Mouse (Mus musculus) midbrain, embryonic 11.5 days (tissue): ENCODE results near the gene Mn1. TPM values are rescaled to one million over a fixed set of nuclear protein-coding genes. Genes with fewer than 3 reads are reported as not detected.

Source experiments
- ATAC-seq: fragments of 200-750 bp; cut with Nextera tagmentation; 2 replicates; pipeline ENCODE4 v1.8.0; 2017; ENCODE audit warnings: moderate TSS enrichment, moderate library complexity; ENCODE audit not compliant: low FRiP score
- DNase-seq: peaks from one replicate; pipeline ENCODE4 v3.0.0; 2015; ENCODE audit warnings: low spot score; ENCODE audit errors: missing footprints
- H3K27ac ChIP-seq: fragments of 300-500 bp; sonication (generic); 2 replicates; pipeline ENCODE4 v1.5.1; 2014; ENCODE audit warnings: low read depth, low read length
- H3K27me3 ChIP-seq: fragments of 300-500 bp; sonication (generic); 2 replicates; pipeline ENCODE4 v1.6.1; 2014; ENCODE audit warnings: mild to moderate bottlenecking, low read length, moderate library complexity, mixed read lengths; ENCODE audit not compliant: control insufficient read depth, insufficient read depth
- H3K36me3 ChIP-seq: fragments of 300-500 bp; sonication (generic); 2 replicates; pipeline ENCODE4 v1.6.1; 2014; ENCODE audit warnings: mild to moderate bottlenecking, low read length, moderate library complexity, mixed read lengths; ENCODE audit not compliant: control insufficient read depth, insufficient read depth
- H3K4me1 ChIP-seq: fragments of 300-500 bp; sonication (generic); 2 replicates; pipeline ENCODE4 v1.6.1; 2014; ENCODE audit warnings: low read length; ENCODE audit not compliant: control insufficient read depth, insufficient read depth
- H3K4me2 ChIP-seq: fragments of 300-500 bp; sonication (generic); 2 replicates; pipeline ENCODE4 v1.6.1; 2014; ENCODE audit warnings: mild to moderate bottlenecking, moderate library complexity
- H3K4me3 ChIP-seq: fragments of 300-500 bp; sonication (generic); 2 replicates; pipeline ENCODE4 v1.5.1; 2014; ENCODE audit warnings: low read depth, low read length
- H3K9ac ChIP-seq: fragments of 300-500 bp; sonication (generic); 2 replicates; pipeline ENCODE4 v1.6.1; 2014; ENCODE audit warnings: low read length
- H3K9me3 ChIP-seq: fragments of 300-500 bp; sonication (generic); 2 replicates; pipeline ENCODE4 v1.6.1; 2016; ENCODE audit warnings: low read length; ENCODE audit not compliant: control insufficient read depth
- WGBS: fragments of 180-500 bp; shearing (Covaris S2); extraction: QIAGEN DNeasy Blood & Tissue Kit; methylation state at CpG from one replicate; pipeline ENCODE4 v1.1.7; 2014; 5-methylcytosine and 5-hydroxymethylcytosine counted together
- polyA plus RNA-seq: library from polyadenylated mRNA; unstranded; fragments of >200 nt; fragmentation: Nextera tagmentation; extraction: Ambion mirVana; gene quantifications from 2 replicates; pipeline ENCODE4 v1.2.1, GENCODE M21; 2014

Gene Mn1
- polyA plus RNA-seq, 1 experiment from 2014 or later = 46.2 TPM

GRCm38 (mm10) chr5:111454240-111454639 lies 37.1 kb downstream of the Mn1 start:
- Histone ChIP-seq H3K27me3 (no peaks in the 10 kb centered on the region), H3K4me2 (no peak overlapping the region), H3K36me3 (peaks cover 26% of the 10 kb centered on the region), H3K27ac (no peak overlapping the region), H3K9ac (no peak overlapping the region), H3K4me1 (peaks cover under 1% of the 10 kb centered on the region; the same call in 1 of the 2 replicates), H3K4me3 (no peak overlapping the region), H3K9me3 (no peaks in the 10 kb centered on the region)
- WGBS = 89% methylated on average over 5 of the region's 5 CpGs
- DNase-seq (no peak), ATAC-seq (no peak)

- H3K36me3 ChIP-seq = peaks cover 26% of the 10 kb centered on the region
- 94% methylated on average over 6 of the region's 6 CpGs for WGBS
- no peak overlapping the region for H3K27ac ChIP-seq
- DNase-seq (no peak), ATAC-seq (no peak)
- H3K9me3 ChIP-seq = no peaks in the 10 kb centered on the region
- no peaks in the 10 kb centered on the region for H3K4me1 ChIP-seq
- no peak overlapping the region for H3K4me3 ChIP-seq
- no peaks in the 10 kb centered on the region for H3K27me3 ChIP-seq
- H3K4me2 ChIP-seq = no peak overlapping the region
- no peak overlapping the region for H3K9ac ChIP-seq
Measured at GRCm38 (mm10) chr5:111454876-111455275, 37.7 kb downstream of the Mn1 start.

- WGBS = 90% methylated on average over 6 of the region's 6 CpGs
- H3K36me3 ChIP-seq = peaks cover 26% of the 10 kb centered on the region
- no peaks in the 10 kb centered on the region for H3K9me3 ChIP-seq
- ATAC-seq (no peak), DNase-seq (no peak)
- no peak overlapping the region for H3K4me2 ChIP-seq
- H3K27me3 ChIP-seq = no peaks in the 10 kb centered on the region
- no peaks in the 10 kb centered on the region for H3K4me1 ChIP-seq
- no peak overlapping the region for H3K4me3 ChIP-seq
- no peak overlapping the region for H3K9ac ChIP-seq
- no peak overlapping the region for H3K27ac ChIP-seq
Measured at GRCm38 (mm10) chr5:111458675-111459074, 41.5 kb downstream of the Mn1 start.

GRCm38 (mm10) chr5:111465811-111466299 lies 48.7 kb downstream of the Mn1 start:
- H3K9ac ChIP-seq = no peak overlapping the region

GRCm38 (mm10) chr5:111466429-111466828 lies 49.3 kb downstream of the Mn1 start:
- H3K27ac ChIP-seq = no peak overlapping the region
- H3K27me3 ChIP-seq = no peaks in the 10 kb centered on the region
- no peak overlapping the region for H3K4me2 ChIP-seq
- ATAC-seq = no peak
- 78% methylated on average over 9 of the region's 9 CpGs for WGBS
- H3K4me1 ChIP-seq = no peaks in the 10 kb centered on the region
- H3K9ac ChIP-seq = no peak overlapping the region
- no peak overlapping the region for H3K4me3 ChIP-seq
- H3K9me3 ChIP-seq = no peaks in the 10 kb centered on the region
- DNase-seq = no peak
- no peaks in the 10 kb centered on the region for H3K36me3 ChIP-seq

More at GRCm38 (mm10) chr5:111465811-111466299, 48.7 kb downstream of the Mn1 start:
- no peak for DNase-seq
- WGBS = 69% methylated on average over 11 of the region's 11 CpGs
- 0 out of 2 replicates have a peak, but pooled peaks have one; percentile 50 for ATAC-seq
- Histone ChIP-seq H3K4me1 (no peaks in the 10 kb centered on the region), H3K27ac (no peak overlapping the region), H3K4me2 (no peak overlapping the region), H3K27me3 (no peaks in the 10 kb centered on the region), H3K9me3 (no peaks in the 10 kb centered on the region), H3K36me3 (no peaks in the 10 kb centered on the region), H3K4me3 (no peak overlapping the region)

GRCm38 (mm10) chr5:111467699-111468098 lies 50.5 kb downstream of the Mn1 start:
- no peaks in the 10 kb centered on the region for H3K27me3 ChIP-seq
- ATAC-seq (no peak), DNase-seq (no peak)
- H3K9me3 ChIP-seq = no peaks in the 10 kb centered on the region
- no peaks in the 10 kb centered on the region for H3K36me3 ChIP-seq
- no peak overlapping the region for H3K4me3 ChIP-seq
- H3K9ac ChIP-seq = no peak overlapping the region
- no peaks in the 10 kb centered on the region for H3K4me1 ChIP-seq
- no peak overlapping the region for H3K4me2 ChIP-seq
- WGBS = 90% methylated on average over 5 of the region's 5 CpGs
- no peak overlapping the region for H3K27ac ChIP-seq

GRCm38 (mm10) chr5:111469195-111469882 lies 52.2 kb downstream of the Mn1 start:
- H3K9me3 ChIP-seq = no peaks in the 10 kb centered on the region
- WGBS = 77% methylated on average over 7 of the region's 7 CpGs
- H3K4me3 ChIP-seq = no peak overlapping the region
- no peak overlapping the region for H3K27ac ChIP-seq
- no peak overlapping the region for H3K9ac ChIP-seq
- no peak for DNase-seq
- H3K4me2 ChIP-seq = no peak overlapping the region
- no peaks in the 10 kb centered on the region for H3K27me3 ChIP-seq
- H3K4me1 ChIP-seq = no peaks in the 10 kb centered on the region
- no peak for ATAC-seq
- no peaks in the 10 kb centered on the region for H3K36me3 ChIP-seq

GRCm38 (mm10) chr5:111470875-111471274 lies 53.7 kb downstream of the Mn1 start:
- Histone ChIP-seq H3K36me3 (no peaks in the 10 kb centered on the region), H3K4me1 (no peaks in the 10 kb centered on the region), H3K9ac (no peak overlapping the region), H3K27ac (no peak overlapping the region), H3K9me3 (no peaks in the 10 kb centered on the region), H3K4me3 (no peak overlapping the region), H3K4me2 (no peak overlapping the region), H3K27me3 (no peaks in the 10 kb centered on the region)
- WGBS = 91% methylated on average over 4 of the region's 4 CpGs
- DNase-seq = no peak
- no peak for ATAC-seq

GRCm38 (mm10) chr5:111473425-111473824 lies 56.3 kb downstream of the Mn1 start:
- ATAC-seq = no peak
- Histone ChIP-seq H3K9ac (no peak overlapping the region), H3K36me3 (no peaks in the 10 kb centered on the region), H3K4me2 (no peak overlapping the region), H3K27ac (no peak overlapping the region), H3K4me3 (no peak overlapping the region), H3K27me3 (no peaks in the 10 kb centered on the region), H3K9me3 (no peaks in the 10 kb centered on the region), H3K4me1 (no peaks in the 10 kb centered on the region)
- 88% methylated on average over 11 of the region's 11 CpGs for WGBS
- DNase-seq = no peak
